In the genomic region with DNA sequence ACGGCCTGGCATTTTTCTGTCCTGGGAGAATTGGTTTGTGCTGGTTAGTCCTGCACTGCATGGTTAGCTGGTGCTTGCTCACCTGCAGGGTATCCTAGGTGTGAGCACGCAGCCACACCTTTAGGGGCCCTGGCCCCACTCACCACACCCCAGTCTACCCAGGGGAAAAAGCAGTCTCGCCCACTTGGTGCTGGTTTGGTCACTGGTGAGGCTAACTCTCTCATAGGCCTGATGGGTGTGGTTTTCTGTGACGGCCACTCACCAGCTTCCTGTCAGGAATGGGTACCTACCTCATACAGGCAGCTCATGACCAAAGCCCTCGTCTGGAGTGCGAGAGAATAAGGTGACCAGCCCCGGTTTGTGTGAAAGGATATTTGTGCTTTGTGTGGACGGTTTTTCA, we compare ENCODE assay signal across 19 mouse cellular contexts. TPM values are rescaled to one million over a fixed set of nuclear protein-coding genes. Genes with fewer than 3 reads are reported as not detected.
DNase-seq lines count a peak whose midpoint lies in the region; ATAC-seq and TF ChIP-seq lines count a peak whose summit lies in the region.
"Had no signal": no experiment of that assay in that cellular context is flagged by ENCODE, and none has a peak within 500 bp of the region (broad histone marks: within the 10 kb centered on the region; RNA-seq: fewer than 3 reads in every experiment).

No protein-coding gene starts in this region.

- no peak overlapping the region for H3K9ac ChIP-seq in heart, embryonic 12.5 days
- no peak overlapping the region for H3K9ac ChIP-seq in stomach, postnatal 0 days (ENCODE audit: low read length)
- H3K9ac ChIP-seq: forebrain, embryonic 12.5 days; midbrain, embryonic 12.5 days had no signal

- H3K27ac ChIP-seq in heart, embryonic 12.5 days (ENCODE audit: poor library complexity, severe bottlenecking), result peak overlapping the region; percentile 98; the same call in 1 of the 2 replicates
- peak overlapping the region; percentile 70 for H3K27ac ChIP-seq in left cerebral cortex, adult 2 months
- H3K27ac ChIP-seq in stomach, postnatal 0 days (replicated peaks), result peak overlapping the region; percentile 95
- no peak overlapping the region for H3K27ac ChIP-seq in layer of hippocampus, adult 2 months
- H3K27ac ChIP-seq: forebrain, embryonic 12.5 days; midbrain, embryonic 12.5 days had no signal

- peaks cover 73% of the 10 kb centered on the region for H3K4me1 ChIP-seq in heart, embryonic 12.5 days (replicated peaks)
- H3K4me1 ChIP-seq in lung, adult 2 months (ENCODE audit: control insufficient read depth, insufficient read depth, low read length), result peaks cover 49% of the 10 kb centered on the region
- peaks cover 18% of the 10 kb centered on the region for H3K4me1 ChIP-seq in stomach, postnatal 0 days (replicated peaks; ENCODE audit: control insufficient read depth, insufficient read depth)

- H3K4me2 ChIP-seq in heart, embryonic 12.5 days, result no peak overlapping the region
- no peak overlapping the region for H3K4me2 ChIP-seq in stomach, postnatal 0 days (replicated peaks; ENCODE audit: low read depth)
- H3K4me2 ChIP-seq: forebrain, embryonic 12.5 days; midbrain, embryonic 12.5 days had no signal

- H3K27me3 ChIP-seq in heart, embryonic 12.5 days (replicated peaks), result no peaks in the 10 kb centered on the region
- H3K27me3 ChIP-seq in stomach, postnatal 0 days (ENCODE audit: control insufficient read depth, insufficient read depth, low read length), result no peaks in the 10 kb centered on the region

- no peaks in the 10 kb centered on the region for H3K9me3 ChIP-seq in heart, embryonic 12.5 days (replicated peaks)
- no peaks in the 10 kb centered on the region for H3K9me3 ChIP-seq in stomach, postnatal 0 days (ENCODE audit: control insufficient read depth, low read length)
- H3K9me3 ChIP-seq: forebrain, embryonic 12.5 days; midbrain, embryonic 12.5 days had no signal

- TF ChIP-seq POLR2A in lung, adult 2 months (IDR thresholded peaks at IDR 0.05; ENCODE audit: borderline replicate concordance, extremely low read depth, low read depth, low read length), result no peak

- H3K36me3 ChIP-seq in heart, embryonic 12.5 days, result peaks cover 13% of the 10 kb centered on the region
- H3K36me3 ChIP-seq in stomach, postnatal 0 days (ENCODE audit: control insufficient read depth, insufficient read depth, low read length), result no peaks in the 10 kb centered on the region
- H3K36me3 ChIP-seq: forebrain, embryonic 12.5 days had no signal

- DNase-seq in heart, adult 11 months, result no peak
- no peak for DNase-seq in left cerebral cortex, adult 2 months (ENCODE audit: extremely low spot score in 1 of 2, low spot score in 2 of 2)
- no peak for DNase-seq in left cerebral cortex, adult 9 months (ENCODE audit: low spot score in 2 of 2)
- peak; percentile 53 for DNase-seq in lung, postnatal 36 days
- no peak for DNase-seq in lung, adult 2 months
- peak; percentile 73 for DNase-seq in stomach, postnatal 0 days (ENCODE audit: low spot score)
- DNase-seq in layer of hippocampus, adult 2 months (ENCODE audit: low spot score in 2 of 2), result no peak
- DNase-seq: adrenal gland, postnatal 10 days; cerebellum, adult 11 months; cerebellum, postnatal 14 days; embryo, embryonic 11 days; gastrocnemius, postnatal 14 days; layer of hippocampus, postnatal 36 days; left cerebral cortex, postnatal 4 days; right cerebral cortex, postnatal 4 days; thymus, adult 2 months had no signal

- TF ChIP-seq EP300 in stomach, postnatal 0 days (optimal IDR thresholded peaks at IDR 0.05), result no peak

- no peak for TF ChIP-seq CTCF in left cerebral cortex, adult 2 months (IDR thresholded peaks at IDR 0.05)
- no peak for TF ChIP-seq CTCF in lung, adult 2 months (IDR thresholded peaks at IDR 0.05; ENCODE audit: insufficient read depth, low read length)
- TF ChIP-seq CTCF in stomach, postnatal 0 days (IDR thresholded peaks at IDR 0.05; ENCODE audit: low read depth), result no peak
- TF ChIP-seq CTCF in layer of hippocampus, adult 2 months (conservative IDR thresholded peaks at IDR 0.05), result no peak

- ATAC-seq in heart, embryonic 12.5 days (ENCODE audit: insufficient number of reproducible peaks, low FRiP score), result no peak
- peak; percentile 68 for ATAC-seq in stomach, postnatal 0 days (ENCODE audit: low FRiP score, low TSS enrichment)

- H3K4me3 ChIP-seq in heart, embryonic 12.5 days, result no peak overlapping the region
- H3K4me3 ChIP-seq in left cerebral cortex, adult 2 months, result no peak overlapping the region
- no peak overlapping the region for H3K4me3 ChIP-seq in lung, adult 2 months (replicated peaks; ENCODE audit: extremely low read depth, low read depth, low read length)
- no peak overlapping the region for H3K4me3 ChIP-seq in stomach, postnatal 0 days (ENCODE audit: low read depth, low read length)
- no peak overlapping the region for H3K4me3 ChIP-seq in layer of hippocampus, adult 2 months
- H3K4me3 ChIP-seq: forebrain, embryonic 12.5 days; midbrain, embryonic 12.5 days had no signal

- intact Hi-C loops in left cerebral cortex, adult 2 months (cut with DNase I), result no loop called here

- WGBS in heart, embryonic 12.5 days, result 79% methylated on average over 8 of the region's 8 CpGs
- WGBS in lung, adult 2 months, result 51% methylated on average over 8 of the region's 8 CpGs
- whole genome bisulfite sequencing in stomach, postnatal 0 days, result 58% methylated on average over 8 of the region's 8 CpGs

RNA-seq across cellular contexts. Expression of gene Fam129b, which starts 29.4 kb away (rescaled TPM):
- 62.0 and 64.4 TPM in 2 replicates for polyA plus RNA-seq in heart, embryonic 12.5 days (2016; fragmentation: Nextera tagmentation; extraction: Ambion mirVana)
- total RNA-seq in left cerebral cortex, adult 2 months (2021), result 10 to 100 TPM; 24.4 to 31.4 TPM
- polyA plus RNA-seq in lung, adult 2 months (2012; rRNA removed), result 205 and 224 TPM in 2 replicates
- 90.7 and 101 TPM in 2 replicates for polyA plus RNA-seq in stomach, postnatal 0 days (2015; fragmentation: Nextera tagmentation; extraction: Ambion mirVana)
- 10 to 100 TPM; 14.5 to 14.9 TPM for total RNA-seq in layer of hippocampus, adult 2 months (2021)

RNA-seq across cellular contexts. Expression of gene Rpl12, which starts 56.1 kb away (rescaled TPM):
- polyA plus RNA-seq in heart, embryonic 12.5 days (2016; fragmentation: Nextera tagmentation; extraction: Ambion mirVana), result 99.8 and 114 TPM in 2 replicates
- total RNA-seq in left cerebral cortex, adult 2 months (2021), result 100 to 1,000 TPM; 110 to 129 TPM
- polyA plus RNA-seq in lung, adult 2 months (2012; rRNA removed), result 190 and 241 TPM in 2 replicates
- 141 and 157 TPM in 2 replicates for polyA plus RNA-seq in stomach, postnatal 0 days (2015; fragmentation: Nextera tagmentation; extraction: Ambion mirVana)
- total RNA-seq in layer of hippocampus, adult 2 months (2021), result 100 to 1,000 TPM; 115 to 125 TPM

RNA-seq across cellular contexts. Expression of gene Lrsam1, which starts 56.1 kb away (rescaled TPM):
- 11.1 and 11.8 TPM in 2 replicates for polyA plus RNA-seq in heart, embryonic 12.5 days (2016; fragmentation: Nextera tagmentation; extraction: Ambion mirVana)
- 10 to 100 TPM; 37.6 to 38.2 TPM for total RNA-seq in left cerebral cortex, adult 2 months (2021)
- polyA plus RNA-seq in lung, adult 2 months (2012; rRNA removed), result 17.4 and 18.4 TPM in 2 replicates
- 5.3 and 5.5 TPM in 2 replicates for polyA plus RNA-seq in stomach, postnatal 0 days (2015; fragmentation: Nextera tagmentation; extraction: Ambion mirVana)
- 10 to 100 TPM; 36.8 to 37.9 TPM for total RNA-seq in layer of hippocampus, adult 2 months (2021)

RNA-seq across cellular contexts. Expression of gene Stxbp1, which starts 58.3 kb away (rescaled TPM):
- 30.8 and 31.1 TPM in 2 replicates for polyA plus RNA-seq in heart, embryonic 12.5 days (2016; fragmentation: Nextera tagmentation; extraction: Ambion mirVana)
- total RNA-seq in left cerebral cortex, adult 2 months (2021), result 100 to 1,000 TPM; 947 to 984 TPM
- 26.3 and 37.9 TPM in 2 replicates for polyA plus RNA-seq in lung, adult 2 months (2012; rRNA removed)
- 9.3 and 9.5 TPM in 2 replicates for polyA plus RNA-seq in stomach, postnatal 0 days (2015; fragmentation: Nextera tagmentation; extraction: Ambion mirVana)
- 100 to 1,000 TPM; 550 to 603 TPM for total RNA-seq in layer of hippocampus, adult 2 months (2021)

Comparison
In these comparisons a context has a peak if more than half of its experiments do, and no peak if none do; other contexts are left out.
1. DNase-seq: peak in lung, postnatal 36 days (single experiment) and stomach, postnatal 0 days (single experiment); none in heart, adult 11 months (single experiment), left cerebral cortex, adult 2 months (0 of 2), left cerebral cortex, adult 9 months (0 of 2), lung, adult 2 months (single experiment) and layer of hippocampus, adult 2 months (0 of 2).